Mouse (Mus musculus) heart, postnatal 0 days (tissue): ENCODE measurements around the gene Pln. TPM values are rescaled to one million over a fixed set of nuclear protein-coding genes. Genes with fewer than 3 reads are reported as not detected.

Experiments used
- ATAC-seq: fragments of 200-750 bp; cut with Nextera tagmentation; 2 replicates; pipeline ENCODE4 v1.8.0; 2017; ENCODE audit warnings: low read depth, moderate number of reproducible peaks, moderate library complexity; ENCODE audit not compliant: insufficient read depth
- DNase-seq: peaks from one replicate; pipeline ENCODE4 v3.0.0-alpha.2; 2016; ENCODE audit warnings: low spot score
- H3K27ac ChIP-seq: fragments of 300-500 bp; sonication (generic); 2 replicates; pipeline ENCODE4 v1.5.1; 2014; ENCODE audit warnings: low read depth, mild to moderate bottlenecking
- H3K27me3 ChIP-seq: fragments of 300-500 bp; sonication (generic); 2 replicates; pipeline ENCODE4 v1.6.1; 2014; ENCODE audit warnings: low read length, mixed read lengths; ENCODE audit not compliant: control insufficient read depth, insufficient read depth
- H3K36me3 ChIP-seq: fragments of 300-500 bp; sonication (generic); replicated peaks from 2 replicates; pipeline ENCODE4 v1.6.1; 2014; ENCODE audit warnings: low read length, mixed read lengths; ENCODE audit not compliant: control insufficient read depth, insufficient read depth
- H3K4me1 ChIP-seq: fragments of 300-500 bp; sonication (generic); 2 replicates; pipeline ENCODE4 v1.6.1; 2014; ENCODE audit warnings: antibody characterized with exemption; ENCODE audit not compliant: control insufficient read depth, insufficient read depth
- H3K4me2 ChIP-seq: fragments of 300-500 bp; sonication (generic); 2 replicates; pipeline ENCODE4 v1.6.1; 2014; ENCODE audit warnings: low read depth, mild to moderate bottlenecking, low read length, moderate library complexity
- H3K4me3 ChIP-seq: fragments of 300-500 bp; sonication (generic); 2 replicates; pipeline ENCODE4 v1.5.1; 2014; ENCODE audit warnings: low read depth, low read length
- H3K9ac ChIP-seq: fragments of 300-500 bp; sonication (generic); replicated peaks from 2 replicates; pipeline ENCODE4 v1.6.1; 2014; ENCODE audit warnings: low read depth, low read length, mixed read lengths
- H3K9me3 ChIP-seq: fragments of 300-500 bp; sonication (generic); replicated peaks from 2 replicates; pipeline ENCODE4 v1.6.1; 2016; ENCODE audit warnings: low read length; ENCODE audit not compliant: control insufficient read depth
- CTCF ChIP-seq: IDR thresholded peaks from 2 replicates; pipeline ENCODE4 v1.5.1; 2016; ENCODE audit warnings: antibody characterized with exemption, control low read depth, low read depth
- EP300 ChIP-seq: IDR thresholded peaks from 2 replicates; pipeline ENCODE4 v1.6.1; 2016; ENCODE audit warnings: antibody characterized with exemption, low read depth
- WGBS: fragments of 180-500 bp; shearing (Covaris S2); extraction: QIAGEN DNeasy Blood & Tissue Kit; methylation state at CpG from one replicate; pipeline ENCODE4 v1.1.7; 2014; 5-methylcytosine and 5-hydroxymethylcytosine counted together
- polyA plus RNA-seq: library from polyadenylated mRNA; unstranded; fragments of >200 nt; fragmentation: Nextera tagmentation; extraction: Ambion mirVana; gene quantifications from 2 replicates; pipeline ENCODE4 v1.2.1, GENCODE M21; 2015
- total RNA-seq: library from RNA; depleted of rRNA; stranded (reverse); fragments of >200 nt; gene quantifications from 2 replicates; pipeline ENCODE4 v1.2.3, GENCODE M21; 2014; ENCODE audit warnings: low replicate concordance

The Pln gene
- total and polyA plus RNA-seq, 2 experiments from 2014 or later: 3,248 to 4,371 TPM

GRCm38 (mm10) chr10:53326367-53326766 lies 11.1 kb upstream of the Pln start:
- peak overlapping the region; percentile 90 for H3K27ac ChIP-seq
- H3K36me3 ChIP-seq: no peaks in the 10 kb centered on the region
- TF ChIP-seq EP300 (no peak), CTCF (no peak)
- no peak for ATAC-seq
- no peak overlapping the region for H3K9ac ChIP-seq
- H3K4me2 ChIP-seq: no peak overlapping the region
- H3K27me3 ChIP-seq: no peaks in the 10 kb centered on the region
- DNase-seq: no peak
- H3K9me3 ChIP-seq: no peaks in the 10 kb centered on the region
- H3K4me3 ChIP-seq: no peak overlapping the region
- H3K4me1 ChIP-seq: peaks cover 39% of the 10 kb centered on the region

GRCm38 (mm10) chr10:53329257-53329656 lies 8.2 kb upstream of the Pln start:
- ATAC-seq: no peak
- 11% methylated on average over 3 of the region's 3 CpGs for WGBS
- TF ChIP-seq CTCF (no peak), EP300 (peak; percentile 70; the same call in 1 of the 2 replicates)
- Histone ChIP-seq H3K4me2 (peak overlapping the region; percentile 41), H3K4me3 (no peak overlapping the region), H3K4me1 (peaks cover 48% of the 10 kb centered on the region), H3K27me3 (no peaks in the 10 kb centered on the region), H3K9me3 (no peaks in the 10 kb centered on the region), H3K27ac (peak overlapping the region; percentile 90), H3K36me3 (no peaks in the 10 kb centered on the region), H3K9ac (peak overlapping the region; percentile 37)
- no peak for DNase-seq

- Histone ChIP-seq H3K36me3 (no peaks in the 10 kb centered on the region), H3K9me3 (no peaks in the 10 kb centered on the region), H3K27me3 (no peaks in the 10 kb centered on the region), H3K27ac (peak overlapping the region; percentile 96), H3K4me1 (peaks cover 45% of the 10 kb centered on the region), H3K4me2 (peak overlapping the region; percentile 33), H3K4me3 (no peak overlapping the region), H3K9ac (peak overlapping the region; percentile 29; the same call in 1 of the 2 replicates)
- ATAC-seq: peak; percentile 58
- DNase-seq: peak; percentile 81
- whole genome bisulfite sequencing: 24% methylated on average over 2 of the region's 2 CpGs
- peak; percentile 92 for TF ChIP-seq EP300
- no peak for TF ChIP-seq CTCF
These were observed 4.7 kb upstream of the Pln start for GRCm38 (mm10) chr10:53332752-53333151.

- WGBS: 35% methylated on average over 2 of the region's 2 CpGs
- no peaks in the 10 kb centered on the region for H3K9me3 ChIP-seq
- TF ChIP-seq CTCF (no peak), EP300 (peak; percentile 83)
- 0 out of 2 replicates have a peak, but pooled peaks cover 3% of the 10 kb centered on the region for H3K36me3 ChIP-seq
- ATAC-seq: peak; percentile 73
- H3K4me2 ChIP-seq: peak overlapping the region; percentile 63
- peak overlapping the region; percentile 96 for H3K27ac ChIP-seq
- no peaks in the 10 kb centered on the region for H3K27me3 ChIP-seq
- H3K4me3 ChIP-seq: 0 out of 2 replicates have a peak overlapping the region, but pooled peaks have one; percentile 53
- DNase-seq: peak; percentile 81
- peaks cover 31% of the 10 kb centered on the region for H3K4me1 ChIP-seq
- no peak overlapping the region for H3K9ac ChIP-seq
These were observed 2.2 kb upstream of the Pln start for GRCm38 (mm10) chr10:53335266-53335665.

GRCm38 (mm10) chr10:53335974-53336373 lies 1.5 kb upstream of the Pln start:
- H3K9ac ChIP-seq: peak overlapping the region; percentile 82
- 0 out of 2 replicates have a peak, but pooled peaks cover 3% of the 10 kb centered on the region for H3K36me3 ChIP-seq
- no peaks in the 10 kb centered on the region for H3K9me3 ChIP-seq
- H3K4me3 ChIP-seq: peak overlapping the region; percentile 53
- peaks cover 26% of the 10 kb centered on the region for H3K4me1 ChIP-seq
- no peak for ATAC-seq
- WGBS: 34% methylated on average over 3 of the region's 3 CpGs
- no peak for TF ChIP-seq EP300
- TF ChIP-seq CTCF: no peak
- peak overlapping the region; percentile 63 for H3K4me2 ChIP-seq
- H3K27me3 ChIP-seq: no peaks in the 10 kb centered on the region
- DNase-seq: peak; percentile 35
- H3K27ac ChIP-seq: peak overlapping the region; percentile 96

GRCm38 (mm10) chr10:53339045-53339444 lies 1.6 kb downstream of the Pln start:
- peak overlapping the region; percentile 87 for H3K9ac ChIP-seq
- TF ChIP-seq CTCF: no peak
- no peak for TF ChIP-seq EP300
- H3K4me3 ChIP-seq: peak overlapping the region; percentile 62
- 23% methylated on average over 2 of the region's 2 CpGs for WGBS
- DNase-seq: no peak
- peaks cover 13% of the 10 kb centered on the region for H3K4me1 ChIP-seq
- no peak for ATAC-seq
- H3K4me2 ChIP-seq: peak overlapping the region; percentile 44
- peak overlapping the region; percentile 98 for H3K27ac ChIP-seq
- no peaks in the 10 kb centered on the region for H3K9me3 ChIP-seq
- H3K27me3 ChIP-seq: no peaks in the 10 kb centered on the region
- H3K36me3 ChIP-seq: peaks cover 13% of the 10 kb centered on the region
